Mouse (Mus musculus): ENCODE measurements around the gene Atp8b5. TPM values are rescaled to one million over a fixed set of nuclear protein-coding genes. Genes with fewer than 3 reads are reported as not detected.

The Atp8b5 gene
- polyA plus RNA-seq, 1 experiment from 2014 or later, result 0.15 TPM

DNA sequence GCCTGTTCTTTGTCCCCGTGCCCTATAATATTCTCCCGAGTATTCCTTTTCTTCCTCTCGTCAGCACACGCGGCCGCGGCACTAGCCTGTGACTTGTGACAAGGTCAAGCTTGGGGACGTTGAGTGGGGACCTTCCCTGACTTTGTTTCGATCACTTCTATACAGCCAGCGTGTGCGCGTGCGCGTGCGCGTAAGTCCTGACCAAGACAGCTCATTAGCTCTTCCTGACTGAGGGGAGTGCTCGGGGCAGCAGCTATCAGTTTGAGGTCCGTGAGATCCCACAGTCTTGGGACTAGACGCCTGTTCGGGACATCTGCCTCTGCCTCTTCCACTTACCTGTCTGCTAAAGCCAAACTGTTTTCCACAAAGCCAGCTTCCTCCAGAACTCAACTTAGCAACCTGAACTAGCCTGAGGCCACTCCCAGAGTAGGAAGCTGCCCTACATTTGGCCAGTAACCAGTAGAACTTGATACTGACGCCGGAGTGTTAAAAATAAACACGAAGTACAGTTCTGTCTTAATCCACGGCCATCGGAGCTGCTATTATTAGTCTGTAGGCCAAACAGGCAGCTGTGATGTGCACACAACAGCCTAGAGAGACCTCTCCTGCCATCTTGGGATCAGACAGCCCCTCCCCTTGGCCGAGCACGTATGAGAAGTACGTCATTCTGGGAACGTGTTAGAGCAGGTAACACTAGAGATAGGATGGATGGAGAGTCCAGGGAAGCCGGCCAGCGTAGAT is 132.6 kb downstream of the Atp8b5 start:
- H3K27me3 ChIP-seq (ENCODE audit: control insufficient read depth, insufficient read depth, low read length), result no peaks in the 10 kb centered on the region
- no peak overlapping the region for H3K4me2 ChIP-seq (ENCODE audit: low read depth, severe bottlenecking)
- no peak overlapping the region for H3K9ac ChIP-seq (ENCODE audit: low read length)
- H3K4me3 ChIP-seq (ENCODE audit: low read depth, low read length), result no peak overlapping the region
- no peaks in the 10 kb centered on the region for H3K36me3 ChIP-seq (ENCODE audit: control insufficient read depth, insufficient read depth, low read length)
- DNase-seq (ENCODE audit: low spot score) (no peak), ATAC-seq (ENCODE audit: insufficient number of reproducible peaks, low FRiP score, low TSS enrichment, low read depth) (no peak)
- H3K9me3 ChIP-seq (ENCODE audit: control insufficient read depth, low read length), result no peaks in the 10 kb centered on the region
- WGBS, result 82% methylated on average over 31 of the region's 31 CpGs
- 0 out of 2 replicates have a peak overlapping the region, but pooled peaks have one; percentile 18 for H3K27ac ChIP-seq (replicated peaks; ENCODE audit: low read depth, low read length)
- H3K4me1 ChIP-seq (ENCODE audit: control insufficient read depth, insufficient read depth, low read length), result peaks cover 24% of the 10 kb centered on the region; the same call in 1 of the 2 replicates

DNA sequence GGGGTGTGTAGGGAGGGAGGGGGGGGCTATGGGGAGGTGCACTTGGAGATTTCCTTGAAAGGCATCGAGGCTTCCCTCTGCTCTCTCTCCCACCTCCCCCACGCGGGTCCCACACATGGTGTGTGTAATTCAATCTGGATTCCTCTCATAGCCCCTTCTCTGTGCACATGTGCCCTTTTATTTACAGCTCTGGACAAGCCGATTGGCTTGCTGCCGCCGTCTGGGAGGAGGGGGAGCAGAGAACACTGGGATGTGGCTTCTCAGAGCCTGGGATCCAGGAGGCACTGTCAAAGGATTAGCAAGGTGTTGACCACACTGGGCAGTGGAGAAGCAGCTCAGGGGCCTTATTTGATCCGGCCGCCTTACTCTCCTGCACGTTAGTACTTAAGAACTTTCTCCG is 134.0 kb downstream of the Atp8b5 start:
- Histone ChIP-seq H3K27me3 (ENCODE audit: control insufficient read depth, insufficient read depth, low read length) (no peaks in the 10 kb centered on the region), H3K36me3 (ENCODE audit: control insufficient read depth, insufficient read depth, low read length) (no peaks in the 10 kb centered on the region), H3K4me2 (ENCODE audit: low read depth, severe bottlenecking) (peak overlapping the region; percentile 12; the same call in 1 of the 2 replicates), H3K4me3 (ENCODE audit: low read depth, low read length) (no peak overlapping the region), H3K27ac (replicated peaks; ENCODE audit: low read depth, low read length) (no peak overlapping the region), H3K9me3 (ENCODE audit: control insufficient read depth, low read length) (no peaks in the 10 kb centered on the region), H3K9ac (ENCODE audit: low read length) (0 out of 2 replicates have a peak overlapping the region, but pooled peaks have one; percentile 12), H3K4me1 (ENCODE audit: control insufficient read depth, insufficient read depth, low read length) (peaks cover 28% of the 10 kb centered on the region; the same call in 1 of the 2 replicates)
- 17% methylated on average over 10 of the region's 10 CpGs for WGBS
- DNase-seq (ENCODE audit: low spot score) (peak; percentile 70), ATAC-seq (ENCODE audit: insufficient number of reproducible peaks, low FRiP score, low TSS enrichment, low read depth) (peak; percentile 67; the same call in 1 of the 2 replicates)

DNA sequence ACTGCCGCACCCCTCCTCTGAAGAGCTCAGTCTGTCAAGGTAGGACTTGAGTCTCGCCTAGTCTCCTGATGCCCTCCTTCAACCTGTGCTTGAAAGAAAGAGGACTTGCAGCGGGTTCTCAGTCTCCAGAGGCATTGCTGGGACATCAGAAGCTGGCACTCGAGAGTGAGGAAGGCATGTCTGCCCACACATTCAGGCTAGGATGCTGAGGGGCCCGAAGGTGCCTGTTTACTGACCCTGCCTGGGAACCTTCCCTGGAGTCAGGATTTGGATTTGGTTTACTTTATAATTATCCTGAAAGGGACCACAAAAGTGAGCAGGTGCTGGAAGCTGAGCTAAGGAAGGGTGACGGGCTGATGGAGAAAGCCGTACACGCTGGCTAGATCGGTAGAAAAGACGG is 134.5 kb downstream of the Atp8b5 start:
- H3K4me1 ChIP-seq (ENCODE audit: control insufficient read depth, insufficient read depth, low read length), result peaks cover 28% of the 10 kb centered on the region; the same call in 1 of the 2 replicates
- WGBS, result 80% methylated on average over 10 of the region's 10 CpGs
- H3K36me3 ChIP-seq (ENCODE audit: control insufficient read depth, insufficient read depth, low read length), result no peaks in the 10 kb centered on the region
- H3K9me3 ChIP-seq (ENCODE audit: control insufficient read depth, low read length), result no peaks in the 10 kb centered on the region
- H3K4me2 ChIP-seq (ENCODE audit: low read depth, severe bottlenecking), result peak overlapping the region; percentile 12; the same call in 1 of the 2 replicates
- ATAC-seq (ENCODE audit: insufficient number of reproducible peaks, low FRiP score, low TSS enrichment, low read depth) (no peak), DNase-seq (ENCODE audit: low spot score) (no peak)
- H3K27ac ChIP-seq (replicated peaks; ENCODE audit: low read depth, low read length), result no peak overlapping the region
- H3K27me3 ChIP-seq (ENCODE audit: control insufficient read depth, insufficient read depth, low read length), result no peaks in the 10 kb centered on the region
- H3K4me3 ChIP-seq (ENCODE audit: low read depth, low read length), result no peak overlapping the region
- H3K9ac ChIP-seq (ENCODE audit: low read length), result 0 out of 2 replicates have a peak overlapping the region, but pooled peaks have one; percentile 12

DNA sequence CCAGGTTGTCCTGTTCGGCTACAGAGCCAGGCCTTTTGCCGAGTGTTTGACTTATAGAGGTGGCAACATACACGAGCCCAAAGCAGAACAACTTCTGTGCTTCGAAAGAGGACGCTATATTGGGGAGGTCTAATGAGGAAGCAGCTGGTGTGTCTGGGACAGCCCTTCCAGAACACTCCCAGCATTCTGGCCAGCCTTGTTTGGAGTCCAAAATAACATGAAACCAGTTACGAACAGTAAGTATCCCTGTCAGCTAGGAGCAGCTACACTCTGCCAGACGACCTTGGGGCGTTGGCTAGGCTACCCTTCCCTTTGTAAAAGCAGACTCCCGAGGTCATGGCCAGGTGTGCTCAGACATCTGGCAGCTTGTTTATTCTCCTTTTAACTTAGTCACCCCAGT is 135.3 kb downstream of the Atp8b5 start:
- DNase-seq (ENCODE audit: low spot score) (no peak), ATAC-seq (ENCODE audit: insufficient number of reproducible peaks, low FRiP score, low TSS enrichment, low read depth) (no peak)
- Histone ChIP-seq H3K4me2 (ENCODE audit: low read depth, severe bottlenecking) (no peak overlapping the region), H3K4me3 (ENCODE audit: low read depth, low read length) (no peak overlapping the region), H3K9me3 (ENCODE audit: control insufficient read depth, low read length) (no peaks in the 10 kb centered on the region), H3K27ac (replicated peaks; ENCODE audit: low read depth, low read length) (no peak overlapping the region), H3K4me1 (ENCODE audit: control insufficient read depth, insufficient read depth, low read length) (peaks cover 28% of the 10 kb centered on the region; the same call in 1 of the 2 replicates), H3K9ac (ENCODE audit: low read length) (0 out of 2 replicates have a peak overlapping the region, but pooled peaks have one; percentile 3), H3K27me3 (ENCODE audit: control insufficient read depth, insufficient read depth, low read length) (no peaks in the 10 kb centered on the region), H3K36me3 (ENCODE audit: control insufficient read depth, insufficient read depth, low read length) (no peaks in the 10 kb centered on the region)
- 68% methylated on average over 9 of the region's 9 CpGs for WGBS

DNA sequence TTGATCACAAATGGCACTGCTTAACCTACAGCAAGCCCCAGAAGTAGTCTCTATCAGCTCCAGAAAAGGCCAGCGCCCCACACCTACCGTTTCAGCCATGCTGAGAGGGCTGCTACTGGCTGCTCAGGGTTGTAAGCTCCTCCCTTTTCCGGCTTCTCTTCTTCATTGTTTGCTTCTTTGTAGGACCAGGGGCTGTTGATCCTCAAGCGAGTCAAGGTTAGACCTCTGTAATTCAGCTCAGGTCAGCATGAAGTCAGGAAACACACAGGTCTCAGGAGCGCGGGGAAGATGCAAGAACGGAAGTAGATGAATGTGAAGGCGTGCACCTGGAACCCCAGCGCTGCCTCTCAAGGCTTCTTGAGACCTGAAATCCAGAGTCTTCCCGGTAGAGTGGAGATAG is 137.7 kb downstream of the Atp8b5 start:
- Histone ChIP-seq H3K27me3 (ENCODE audit: control insufficient read depth, insufficient read depth, low read length) (no peaks in the 10 kb centered on the region; the same call in 1 of the 2 replicates), H3K4me2 (ENCODE audit: low read depth, severe bottlenecking) (no peak overlapping the region), H3K4me1 (ENCODE audit: control insufficient read depth, insufficient read depth, low read length) (peaks cover 25% of the 10 kb centered on the region; the same call in 1 of the 2 replicates), H3K4me3 (ENCODE audit: low read depth, low read length) (no peak overlapping the region), H3K36me3 (ENCODE audit: control insufficient read depth, insufficient read depth, low read length) (no peaks in the 10 kb centered on the region), H3K9me3 (ENCODE audit: control insufficient read depth, low read length) (no peaks in the 10 kb centered on the region), H3K27ac (replicated peaks; ENCODE audit: low read depth, low read length) (no peak overlapping the region), H3K9ac (ENCODE audit: low read length) (no peak overlapping the region)
- WGBS, result 88% methylated on average over 10 of the region's 10 CpGs
- DNase-seq (ENCODE audit: low spot score) (no peak), ATAC-seq (ENCODE audit: insufficient number of reproducible peaks, low FRiP score, low TSS enrichment, low read depth) (no peak)

DNA sequence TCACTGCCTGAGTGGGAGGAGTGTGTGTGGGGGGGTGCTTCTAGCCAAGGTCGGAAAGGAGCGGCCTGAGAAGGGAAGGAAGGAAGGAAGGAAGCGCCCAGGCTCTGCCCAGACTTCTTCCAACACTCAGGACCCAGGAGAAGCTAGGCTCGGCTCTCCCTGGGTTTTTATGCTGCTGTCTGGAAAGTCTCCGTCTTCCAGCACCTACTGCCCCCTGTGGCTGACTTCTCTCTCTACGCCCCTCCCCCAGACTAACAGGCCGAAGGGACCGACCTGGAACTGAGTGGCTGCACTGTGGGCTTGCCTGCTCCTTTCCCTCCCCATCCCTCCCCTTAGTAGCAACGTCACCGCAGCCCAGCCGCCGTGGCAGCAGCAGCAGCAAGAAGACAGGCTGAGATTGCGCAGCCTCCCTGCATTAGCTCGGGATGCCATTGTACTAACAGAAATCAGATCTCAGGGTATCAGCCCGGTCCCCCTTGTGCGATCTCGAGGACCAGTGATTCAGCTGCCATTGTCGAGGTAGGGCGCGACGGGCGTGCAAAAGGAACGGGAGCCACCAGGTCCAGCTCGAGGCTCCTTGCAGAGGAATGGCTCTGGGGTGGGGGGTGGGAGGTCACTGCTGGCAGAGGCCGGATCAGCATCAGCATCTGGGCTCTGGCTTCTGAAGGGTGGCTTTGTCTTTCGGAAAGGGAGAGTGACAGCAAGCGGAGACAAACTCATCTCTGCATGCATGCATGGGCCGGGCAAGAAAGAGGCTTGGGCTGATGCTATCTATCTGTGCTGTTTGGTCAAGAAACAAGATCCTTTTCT is 139.4 kb downstream of the Atp8b5 start:
- Histone ChIP-seq H3K9me3 (ENCODE audit: control insufficient read depth, low read length) (no peaks in the 10 kb centered on the region), H3K27me3 (ENCODE audit: control insufficient read depth, insufficient read depth, low read length) (no peaks in the 10 kb centered on the region; the same call in 1 of the 2 replicates), H3K4me2 (ENCODE audit: low read depth, severe bottlenecking) (peak overlapping the region; percentile 69), H3K27ac (replicated peaks; ENCODE audit: low read depth, low read length) (no peak overlapping the region), H3K9ac (ENCODE audit: low read length) (peak overlapping the region; percentile 64), H3K4me3 (ENCODE audit: low read depth, low read length) (peak overlapping the region; percentile 28), H3K4me1 (ENCODE audit: control insufficient read depth, insufficient read depth, low read length) (peaks cover 15% of the 10 kb centered on the region; the same call in 1 of the 2 replicates), H3K36me3 (ENCODE audit: control insufficient read depth, insufficient read depth, low read length) (no peaks in the 10 kb centered on the region)
- peak; percentile 85 for DNase-seq (ENCODE audit: low spot score)
- WGBS, result 3% methylated on average over 28 of the region's 28 CpGs
- ATAC-seq (ENCODE audit: insufficient number of reproducible peaks, low FRiP score, low TSS enrichment, low read depth), result peak; percentile 90

DNA sequence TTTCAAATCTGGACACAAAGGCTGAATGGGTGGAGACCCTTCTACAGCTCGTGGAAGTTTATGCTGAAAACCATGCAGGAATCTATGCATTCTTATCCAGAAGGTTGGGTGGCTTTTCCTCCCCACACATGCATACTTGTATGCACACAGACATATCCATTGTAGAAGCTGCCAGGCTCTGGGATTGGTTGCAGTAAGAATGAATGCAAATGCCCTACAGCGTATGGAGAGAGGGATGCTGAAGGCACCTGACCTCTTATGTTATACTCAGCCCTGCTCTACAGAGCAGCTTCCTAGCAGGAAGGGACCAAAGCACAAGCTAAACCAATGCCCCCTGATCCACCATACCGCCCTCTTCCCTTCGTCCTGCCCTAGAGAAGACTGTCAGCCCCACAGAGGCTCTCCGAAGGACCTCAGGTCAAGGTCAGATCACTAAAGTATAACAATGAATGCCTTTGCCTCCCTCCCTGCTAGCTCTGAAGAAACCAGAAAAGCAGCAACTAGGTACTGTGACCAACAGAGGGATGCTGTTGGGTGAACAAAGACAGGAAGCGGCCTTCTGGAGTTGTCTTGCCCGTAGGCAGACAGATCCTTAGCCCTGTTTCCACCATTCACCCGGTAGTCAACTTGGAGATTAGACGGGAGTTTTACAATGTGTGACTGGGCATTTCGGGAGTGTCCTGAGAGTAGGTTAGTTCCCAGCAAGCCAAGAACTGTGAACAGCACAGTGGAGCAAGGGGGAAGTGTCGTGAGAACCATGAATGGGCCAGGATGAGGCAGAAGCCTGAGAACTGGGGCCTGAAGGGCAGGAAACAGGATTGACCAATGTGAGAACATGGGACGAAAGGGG is 140.3 kb downstream of the Atp8b5 start:
- Histone ChIP-seq H3K9ac (ENCODE audit: low read length) (no peak overlapping the region; the same call in none of the 2 replicates), H3K27ac (replicated peaks; ENCODE audit: low read depth, low read length) (no peak overlapping the region), H3K36me3 (ENCODE audit: control insufficient read depth, insufficient read depth, low read length) (no peaks in the 10 kb centered on the region), H3K9me3 (ENCODE audit: control insufficient read depth, low read length) (no peaks in the 10 kb centered on the region), H3K4me1 (ENCODE audit: control insufficient read depth, insufficient read depth, low read length) (peaks cover 8% of the 10 kb centered on the region; the same call in 1 of the 2 replicates), H3K27me3 (ENCODE audit: control insufficient read depth, insufficient read depth, low read length) (no peaks in the 10 kb centered on the region; the same call in 1 of the 2 replicates), H3K4me3 (ENCODE audit: low read depth, low read length) (peak overlapping the region; percentile 28), H3K4me2 (ENCODE audit: low read depth, severe bottlenecking) (peak overlapping the region; percentile 69)
- 77% methylated on average over 12 of the region's 12 CpGs for WGBS
- ATAC-seq (ENCODE audit: insufficient number of reproducible peaks, low FRiP score, low TSS enrichment, low read depth) (no peak), DNase-seq (ENCODE audit: low spot score) (no peak)
